Mouse (Mus musculus) T-helper 17 cell (primary cell): Measurements from ENCODE around the gene Slain1.

ENCODE experiments used
- in situ Hi-C, 2 experiments: fragments of 300-600 bp; cut with MboI, MseI; formaldehyde crosslinking; loops; 1 replicate in 1 of 2; 2 replicates in 1 of 2; pipeline ENCODE4 v1.15.1; 2025; ENCODE audit warnings: high pct_unique_total_duplicates in 2 of 2

Slain1 gene

DNA sequence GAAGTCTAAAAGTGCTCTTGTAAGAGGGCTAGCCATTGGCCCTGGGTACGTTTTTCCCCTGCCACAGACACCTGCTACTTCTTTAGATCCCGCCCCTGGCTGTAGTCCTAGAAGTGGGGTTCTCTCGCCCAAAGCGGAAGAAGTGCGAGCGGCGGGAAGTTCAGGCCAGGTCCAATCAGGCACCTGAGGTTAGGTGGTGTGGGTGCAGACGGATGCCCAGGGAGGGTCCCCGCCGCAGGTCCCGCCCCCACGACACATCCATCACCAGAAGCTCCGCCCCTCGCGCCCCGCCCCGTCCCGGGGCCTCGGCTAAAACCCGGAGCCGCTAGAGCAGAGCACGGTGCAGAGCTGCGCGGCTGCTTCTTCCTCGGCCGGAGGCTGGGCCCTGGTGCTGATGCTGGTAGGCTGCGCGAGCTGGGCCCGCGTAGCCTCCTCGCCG lies at the start of gene Slain1:
TSS of gene Slain1 (plus strand) at position 333 of the 439 bp plus-strand sequence.
- in situ Hi-C loops, result loop anchor here (25.0 kb wide), 2 partner anchors 563 to 862 kb away; partner anchors contain the start of genes Fbxl3 (in 1 of the 2) and Rnf219 (in 1 of the 2)

DNA sequence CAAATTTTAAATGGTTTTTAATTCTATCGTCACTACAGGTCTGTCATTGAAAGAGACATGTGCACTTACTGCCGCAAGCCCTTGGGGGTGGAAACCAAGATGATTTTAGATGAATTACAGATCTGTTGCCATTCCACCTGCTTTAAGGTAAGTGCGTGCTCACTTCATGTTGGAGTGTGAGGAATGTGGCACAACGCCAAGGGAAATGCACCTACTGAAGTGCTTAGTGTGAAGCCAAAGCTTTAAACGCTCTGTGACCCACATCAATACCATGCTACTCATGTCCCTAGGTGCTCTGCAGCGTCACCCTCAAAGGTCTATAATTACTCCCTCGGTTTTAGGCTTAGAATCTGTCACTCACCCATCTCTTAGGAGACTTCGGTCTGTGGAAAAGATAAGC lies 42.0 kb upstream of the Slain1 start:
- in situ Hi-C loops, result no loop called here

DNA sequence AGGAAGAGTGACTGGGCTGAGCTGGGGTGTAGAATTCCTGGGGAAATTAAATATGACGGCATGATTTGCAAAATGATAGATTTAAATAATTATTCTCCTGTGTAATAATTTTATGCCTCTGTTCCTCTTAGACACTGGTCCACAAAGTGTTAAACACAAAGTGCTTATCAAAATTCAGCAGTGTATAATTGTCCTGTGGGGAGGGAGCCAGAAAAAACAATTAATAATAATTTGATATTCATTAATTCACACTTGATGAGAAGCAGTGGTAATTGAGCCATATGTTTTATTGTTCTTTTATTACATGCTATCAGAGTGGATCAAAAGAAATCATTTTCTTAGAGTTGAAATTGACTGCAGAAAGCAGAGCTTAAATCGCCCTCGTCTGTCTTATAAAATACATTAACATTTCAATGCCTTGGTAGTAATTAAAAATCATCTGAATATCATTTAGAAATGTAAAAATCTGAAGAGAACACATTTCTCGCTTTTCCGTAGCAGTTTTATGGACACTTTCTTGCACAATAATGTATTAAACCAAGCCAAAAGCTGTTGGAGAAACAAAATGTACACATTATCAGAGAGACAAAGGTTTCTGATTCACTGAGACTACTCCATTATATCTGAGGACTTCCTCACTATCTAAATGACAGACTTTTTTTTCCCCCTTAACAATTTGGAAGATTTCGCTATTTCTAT lies 36.3 kb upstream of the Slain1 start:
- in situ Hi-C loops, result no loop called here

DNA sequence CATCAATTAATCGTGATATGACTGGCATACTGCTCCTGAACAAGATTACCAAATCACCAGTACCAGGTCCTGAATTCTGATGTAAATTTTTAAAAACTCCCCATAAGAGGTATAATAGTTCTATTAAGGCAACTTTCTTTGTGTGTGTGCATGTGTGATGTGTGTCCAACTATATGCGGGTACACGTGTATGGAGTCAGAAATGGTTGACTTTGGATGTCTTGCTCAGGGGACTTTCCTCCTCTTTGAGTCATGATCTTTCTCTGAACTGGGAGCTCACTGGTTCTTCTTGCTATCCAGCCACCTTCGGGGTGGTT lies 35.8 kb upstream of the Slain1 start:
- in situ Hi-C loops, result no loop called here

DNA sequence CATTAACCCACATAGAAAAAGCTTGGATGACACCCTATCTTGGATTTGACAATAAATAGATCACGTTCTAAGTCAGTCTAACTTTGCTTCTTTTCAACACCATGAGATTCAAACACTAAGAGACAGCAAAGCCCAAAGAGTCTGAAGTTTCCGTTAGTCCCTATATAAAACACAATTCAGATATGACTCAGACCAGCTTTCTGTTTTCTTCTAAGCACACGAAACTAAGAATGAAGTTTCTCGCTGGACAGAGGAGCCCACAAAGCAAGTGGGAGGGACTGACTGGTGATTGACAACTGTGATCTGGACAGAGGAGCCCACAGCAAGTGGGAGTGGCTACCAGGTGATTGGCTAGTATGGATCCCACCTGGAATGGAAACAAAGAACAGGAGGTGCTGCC lies 30.3 kb upstream of the Slain1 start:
- in situ Hi-C loops, result loop anchor here (5.0 kb wide), 3 partner anchors 48 to 223 kb away; partner anchors contain the start of gene Ednrb (in 1 of the 2)

DNA sequence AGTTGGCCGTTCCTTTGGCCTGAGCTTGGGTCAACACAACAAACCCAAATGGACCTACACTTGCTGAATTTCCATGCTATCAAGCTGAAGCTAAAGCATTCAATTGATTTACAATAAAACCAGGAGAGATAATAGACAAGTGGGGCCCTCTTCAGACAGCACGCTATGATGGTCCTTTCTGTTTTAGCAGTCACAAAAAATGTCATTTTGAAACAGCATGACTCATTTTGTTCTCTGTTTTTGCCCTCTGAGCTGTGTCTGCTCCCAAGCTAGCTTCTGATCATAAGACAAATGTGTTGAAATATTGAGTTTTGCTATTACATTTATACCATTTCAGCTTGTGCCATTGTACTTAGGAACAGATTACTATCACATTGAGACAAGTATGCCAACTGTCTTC lies 28.8 kb upstream of the Slain1 start:
- in situ Hi-C loops, result loop anchor here in 1 of 2 experiments (5.0 kb wide), 2 partner anchors 46 to 54 kb away; no protein-coding TSS in a partner anchor

DNA sequence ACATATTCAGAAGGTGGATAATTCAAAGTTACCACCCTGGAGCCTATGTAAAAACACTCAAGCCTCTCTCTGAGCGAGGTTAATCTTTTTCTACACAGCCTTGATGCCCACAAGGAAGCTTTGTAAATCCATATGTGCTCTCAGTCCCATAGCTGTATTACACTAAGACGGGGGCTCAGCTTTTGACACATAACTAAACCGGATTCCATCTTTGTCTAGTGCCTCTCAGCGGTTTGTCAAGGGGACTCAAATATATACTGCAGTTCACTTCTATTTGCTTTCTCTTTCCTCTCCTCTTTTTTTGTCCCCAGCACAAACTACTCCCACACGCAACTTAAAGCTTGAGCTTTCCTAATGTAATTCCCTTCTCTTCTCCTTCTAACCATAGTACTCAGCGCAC lies 23.9 kb upstream of the Slain1 start:
- in situ Hi-C loops, result loop anchor here (5.0 kb wide), 2 partner anchors 76 to 159 kb away; no protein-coding TSS in a partner anchor

DNA sequence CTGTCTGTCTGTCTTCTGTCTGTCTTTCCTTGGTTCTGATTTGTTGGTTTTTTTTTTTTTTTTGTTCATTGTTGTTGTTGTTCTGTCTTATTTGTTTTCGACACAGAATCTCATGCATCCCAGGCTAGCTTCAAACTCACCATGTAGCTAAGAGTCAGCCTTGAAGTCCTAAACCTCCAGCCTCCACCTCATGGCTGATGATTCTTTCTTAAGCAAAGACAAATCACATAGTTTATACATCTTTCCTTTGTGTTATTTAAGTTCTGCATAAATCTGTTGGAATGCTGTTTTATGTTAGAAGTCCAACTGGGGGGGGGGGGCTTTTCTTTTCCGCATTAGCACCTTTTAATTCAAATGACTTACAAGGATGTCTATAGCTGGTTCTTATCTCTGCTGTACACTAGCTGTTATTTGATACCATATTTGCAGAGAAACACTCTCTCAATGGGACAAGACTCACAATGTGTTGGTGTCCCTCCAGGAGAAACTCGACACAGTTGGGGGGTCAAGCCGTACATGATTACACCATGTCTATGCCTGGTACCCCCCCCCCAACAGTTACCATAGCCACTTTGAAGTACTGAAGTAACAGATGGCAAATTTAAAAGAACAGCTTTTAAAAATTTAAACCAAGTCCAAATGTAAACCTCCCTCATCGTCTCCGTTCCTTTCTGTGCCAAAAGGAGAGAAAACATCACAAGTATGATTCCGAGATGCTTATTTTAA lies 20.2 kb upstream of the Slain1 start:
- in situ Hi-C loops, result loop anchor here (5.0 kb wide), 2 partner anchors 72 to 163 kb away; no protein-coding TSS in a partner anchor

DNA sequence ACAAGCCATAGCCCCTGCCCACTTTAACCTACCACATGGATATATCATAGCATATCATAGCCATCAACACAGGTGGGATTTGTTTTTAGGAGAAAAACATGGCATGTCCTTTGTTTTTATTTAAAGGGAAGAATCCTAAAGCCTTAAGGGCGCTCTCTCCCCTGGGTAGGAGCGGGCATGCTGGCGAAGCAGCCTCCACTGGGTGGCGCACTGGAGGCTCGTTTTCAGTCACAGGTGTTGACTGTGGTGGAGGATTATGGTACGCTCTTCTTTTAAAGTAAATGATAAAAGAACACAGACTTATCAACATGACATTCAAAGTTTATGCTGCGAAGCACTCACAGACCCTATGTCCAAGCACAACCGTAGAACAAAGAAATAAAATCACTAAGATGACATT lies 19.5 kb upstream of the Slain1 start:
- in situ Hi-C loops, result no loop called here

DNA sequence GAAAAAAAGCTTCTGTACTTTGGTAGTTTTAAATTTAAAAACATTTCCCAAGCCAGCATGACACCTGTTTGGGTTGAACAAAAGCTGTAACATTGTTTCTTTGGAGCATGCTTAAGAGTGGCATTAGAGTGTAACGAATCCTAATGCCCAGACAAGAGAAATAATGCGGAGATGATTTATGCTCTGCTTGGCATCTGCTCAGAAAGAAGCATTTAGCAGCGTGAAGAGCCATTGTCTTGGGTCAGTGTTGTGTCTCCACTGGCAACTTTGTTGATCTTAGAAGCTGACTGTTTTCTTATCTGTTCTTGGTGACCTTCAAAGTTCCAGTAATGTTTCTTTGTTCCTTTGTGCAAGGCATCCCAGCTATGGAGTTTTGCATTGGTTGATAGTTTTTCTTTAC lies 6.1 kb upstream of the Slain1 start:
- in situ Hi-C loops, result no loop called here

DNA sequence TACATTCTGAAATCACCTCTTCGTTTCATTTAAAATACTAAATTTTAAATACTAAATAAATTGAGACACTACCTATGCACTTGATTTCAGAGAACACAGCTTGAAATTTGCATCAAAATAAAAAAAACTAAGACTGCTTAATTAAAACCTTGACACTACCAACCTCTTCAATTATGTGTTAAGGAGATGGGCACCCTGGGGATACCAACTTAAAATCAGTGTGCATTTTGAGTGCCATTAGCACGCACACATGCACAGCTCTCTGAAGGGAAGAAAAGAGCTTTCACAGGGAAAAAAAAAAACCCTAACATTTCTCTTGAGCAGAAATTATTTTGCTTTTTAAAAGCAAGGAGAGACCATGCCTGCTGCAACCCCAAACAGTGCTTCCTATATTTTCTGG lies 2.0 kb upstream of the Slain1 start:
- in situ Hi-C loops, result no loop called here

DNA sequence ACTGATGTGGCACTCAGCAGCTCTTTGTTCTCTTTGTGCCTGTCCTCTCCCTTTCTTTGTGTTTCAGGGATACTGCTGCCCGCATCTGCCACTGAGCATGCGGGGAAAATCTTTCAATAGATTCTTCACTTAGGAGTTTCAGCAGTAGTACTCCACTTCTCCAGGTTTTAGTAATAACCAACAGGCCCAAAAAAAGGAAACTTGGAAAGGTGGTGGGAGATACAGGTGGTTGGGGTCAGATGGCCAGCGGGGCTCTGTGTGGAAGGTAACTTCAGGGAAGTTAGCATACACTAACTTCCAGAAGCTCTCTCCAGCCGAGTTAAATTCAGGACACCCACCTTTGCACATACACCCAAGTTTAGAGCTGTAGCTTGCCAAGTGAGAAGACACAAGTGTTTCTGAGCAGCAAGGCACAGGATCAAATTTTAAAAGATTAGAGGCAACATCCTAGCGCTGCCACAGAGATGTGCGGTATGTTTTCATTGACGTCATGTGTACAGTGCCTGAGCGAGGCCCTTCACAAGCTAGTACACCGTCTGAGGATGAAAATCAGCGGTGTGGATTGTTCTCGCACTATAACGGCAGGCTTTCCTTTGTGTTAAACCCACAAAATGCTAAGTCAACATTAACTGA lies 1.3 kb upstream of the Slain1 start:
- in situ Hi-C loops, result no loop called here

DNA sequence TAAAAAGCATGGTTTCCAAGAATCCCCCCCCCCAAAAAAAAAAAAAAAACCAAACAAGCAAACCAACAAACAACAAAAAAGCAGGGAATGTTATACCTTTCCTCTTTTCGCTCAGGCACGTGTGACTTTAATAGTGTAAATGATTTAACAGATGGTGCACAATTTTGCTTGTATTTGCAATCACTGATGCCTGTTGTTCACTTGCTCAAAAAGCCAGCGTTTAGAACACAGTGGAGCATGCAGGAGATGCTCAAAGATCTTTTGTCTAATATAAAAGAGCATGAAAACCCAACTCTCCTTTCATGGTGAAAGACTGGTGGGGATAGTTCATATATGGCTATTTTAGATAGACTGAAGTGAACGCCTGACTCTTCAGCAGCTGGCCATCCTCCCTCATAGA lies 726 bp upstream of the Slain1 start:
- in situ Hi-C loops, result no loop called here

DNA sequence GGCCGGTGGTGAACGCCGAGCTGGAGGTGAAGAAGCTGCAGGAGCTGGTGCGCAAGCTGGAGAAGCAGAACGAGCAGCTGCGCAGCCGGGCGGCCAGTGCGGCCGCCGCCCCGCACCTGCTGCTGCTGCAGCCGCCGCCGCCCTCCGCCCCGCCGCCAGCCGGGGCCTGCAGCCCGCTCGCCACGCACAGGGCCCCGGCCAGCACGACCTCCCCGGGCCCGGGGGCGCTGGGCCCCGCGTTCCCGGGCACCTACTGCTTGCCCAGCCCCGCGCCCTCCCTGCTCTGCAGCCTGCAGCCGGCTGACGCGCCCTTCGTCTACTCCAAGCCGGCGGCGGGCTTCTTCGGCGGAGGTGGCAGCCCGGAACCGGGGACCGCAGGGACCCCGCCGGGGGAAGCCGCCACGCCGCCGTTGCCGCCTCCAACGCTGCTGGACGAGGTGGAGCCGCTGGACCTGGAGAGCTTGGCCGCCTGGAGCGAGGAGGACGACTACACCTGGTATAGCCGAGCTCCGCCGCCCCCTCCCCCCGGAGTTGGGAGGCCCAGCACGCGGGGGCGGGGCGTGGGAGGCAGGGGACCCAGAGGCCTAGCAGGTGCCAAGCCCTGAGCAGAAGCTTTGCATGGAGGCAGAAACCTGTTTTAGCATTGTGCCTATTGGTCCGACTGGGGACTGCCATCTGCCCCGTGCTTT lies 529 bp downstream of the Slain1 start:
- in situ Hi-C loops, result loop anchor here (25.0 kb wide), 2 partner anchors 563 to 862 kb away; partner anchors contain the start of genes Fbxl3 (in 1 of the 2) and Rnf219 (in 1 of the 2)

DNA sequence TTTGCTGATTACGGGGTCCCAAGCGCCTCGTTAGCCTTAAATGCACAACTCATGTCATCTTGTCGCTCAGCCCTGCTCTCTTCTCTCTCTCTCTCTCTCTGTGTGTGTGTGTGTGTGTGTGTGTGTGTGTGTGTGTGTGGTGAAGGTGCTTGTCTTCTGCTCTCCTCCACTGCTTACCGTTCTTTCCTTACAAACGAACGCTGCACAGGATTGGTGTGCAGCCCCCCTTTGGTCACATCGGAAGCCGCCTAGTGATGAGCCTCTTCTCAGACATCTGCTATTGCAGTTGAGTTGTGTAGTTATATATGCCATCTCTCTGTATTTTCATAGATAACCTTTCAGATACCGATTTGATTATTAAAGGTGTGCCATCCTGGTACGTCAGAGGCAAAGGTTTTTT lies 1.1 kb downstream of the Slain1 start:
- in situ Hi-C loops, result loop anchor here (25.0 kb wide), 2 partner anchors 564 to 861 kb away; partner anchors contain the start of genes Fbxl3 (in 1 of the 2) and Rnf219 (in 1 of the 2)

DNA sequence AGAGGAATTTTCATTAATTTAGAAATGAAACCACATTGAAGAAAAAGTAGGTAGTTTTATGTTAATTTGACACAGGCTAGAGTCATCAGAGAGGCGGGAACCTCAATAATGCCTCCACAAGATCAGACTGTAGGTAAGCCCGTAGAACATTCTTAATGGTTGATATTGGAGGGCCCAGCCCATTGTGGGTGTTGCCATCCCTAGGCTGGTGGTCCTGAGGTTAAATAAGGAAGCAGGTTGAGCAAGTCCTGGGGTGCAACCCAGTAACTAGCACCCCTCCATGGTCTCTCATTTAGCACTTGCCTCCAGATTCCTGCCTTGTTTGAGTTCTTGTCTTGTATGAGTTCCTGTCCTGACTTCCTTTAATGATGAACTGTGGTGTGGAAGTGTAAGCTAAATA lies 1.5 kb downstream of the Slain1 start:
- in situ Hi-C loops, result loop anchor here (25.0 kb wide), 2 partner anchors 564 to 861 kb away; partner anchors contain the start of genes Fbxl3 (in 1 of the 2) and Rnf219 (in 1 of the 2)

DNA sequence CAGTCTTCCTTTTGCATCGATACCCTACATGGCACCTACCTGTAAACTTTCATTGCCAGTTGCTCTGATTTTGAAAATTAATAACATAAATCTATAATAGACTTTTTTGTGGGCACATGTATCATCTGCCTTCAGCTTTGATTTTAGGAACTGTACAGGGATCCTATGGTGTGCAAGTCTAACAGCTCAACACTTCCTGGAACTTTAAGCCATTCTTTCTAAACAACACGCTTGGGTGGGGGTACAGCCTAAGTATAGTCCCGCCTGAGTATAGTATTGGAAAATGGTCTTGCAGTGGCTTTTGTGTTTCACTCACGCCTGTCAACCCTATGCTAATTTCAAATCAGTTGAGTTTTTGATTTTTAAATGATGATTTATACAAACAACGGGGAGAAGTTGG lies 2.5 kb downstream of the Slain1 start:
- in situ Hi-C loops, result loop anchor here (25.0 kb wide), 2 partner anchors 565 to 860 kb away; partner anchors contain the start of genes Fbxl3 (in 1 of the 2) and Rnf219 (in 1 of the 2)

DNA sequence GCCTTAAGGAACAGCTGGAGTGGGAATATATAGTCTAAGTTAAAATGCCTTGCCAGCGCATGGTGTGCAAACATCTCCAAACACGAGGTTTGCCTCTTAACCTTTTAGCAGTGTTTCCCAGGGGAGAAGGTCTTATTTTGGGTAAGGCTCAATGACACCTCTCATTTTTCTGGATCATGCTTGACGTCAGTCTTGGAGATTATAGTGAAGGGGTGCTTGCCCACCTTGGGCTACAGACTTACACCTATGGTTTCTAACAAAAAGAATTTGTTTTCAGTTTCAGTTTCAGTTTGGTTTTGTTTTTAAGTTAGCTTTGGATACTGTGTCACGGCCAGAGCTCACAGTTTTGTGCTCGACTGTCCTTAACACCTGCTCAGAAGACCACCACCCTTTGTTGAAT lies 3.8 kb downstream of the Slain1 start:
- in situ Hi-C loops, result loop anchor here (25.0 kb wide), 2 partner anchors 566 to 859 kb away; partner anchors contain the start of genes Fbxl3 (in 1 of the 2) and Rnf219 (in 1 of the 2)

DNA sequence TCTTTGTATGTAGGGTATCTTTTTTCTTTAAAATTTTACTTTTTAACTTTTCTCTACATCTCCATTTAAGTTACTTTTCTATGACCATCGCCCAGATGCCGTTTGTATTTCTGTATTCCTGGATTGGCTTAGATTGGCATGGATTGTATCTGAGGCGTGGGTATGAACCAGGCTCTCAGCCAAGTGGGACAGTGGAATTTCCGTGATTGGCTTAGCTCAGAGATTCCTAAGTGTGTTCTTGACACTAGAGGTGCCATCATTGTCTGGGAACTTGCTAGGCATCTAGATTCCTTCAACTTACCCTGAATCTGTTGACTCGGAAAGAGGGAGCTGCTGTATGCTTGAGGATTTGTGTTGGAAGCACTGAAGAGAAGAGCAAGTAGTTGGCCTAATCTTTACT lies 5.4 kb downstream of the Slain1 start:
- in situ Hi-C loops, result loop anchor here (25.0 kb wide), 2 partner anchors 568 to 857 kb away; partner anchors contain the start of genes Fbxl3 (in 1 of the 2) and Rnf219 (in 1 of the 2)

DNA sequence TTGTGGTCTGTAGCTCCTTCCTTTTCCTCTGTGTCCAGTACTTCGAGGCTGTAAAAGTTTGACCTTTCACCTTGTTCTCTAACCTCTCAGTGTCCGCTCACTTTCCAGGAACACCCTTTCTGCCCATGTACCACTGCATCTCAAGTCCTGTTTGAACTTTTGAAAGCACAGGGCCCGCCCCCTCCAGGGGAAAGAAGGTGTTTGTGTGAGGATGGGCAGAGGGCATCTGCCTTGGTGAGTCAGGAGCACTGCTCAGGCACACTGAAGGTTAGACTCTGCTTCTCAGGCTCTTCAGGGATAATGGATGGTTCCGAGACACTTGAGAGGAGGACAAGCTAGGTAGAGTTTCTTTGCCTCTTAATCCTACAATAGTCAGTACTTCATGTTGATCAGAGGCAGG lies 7.8 kb downstream of the Slain1 start:
- in situ Hi-C loops, result loop anchor here (25.0 kb wide), 2 partner anchors 571 to 854 kb away; partner anchors contain the start of genes Fbxl3 (in 1 of the 2) and Rnf219 (in 1 of the 2)

DNA sequence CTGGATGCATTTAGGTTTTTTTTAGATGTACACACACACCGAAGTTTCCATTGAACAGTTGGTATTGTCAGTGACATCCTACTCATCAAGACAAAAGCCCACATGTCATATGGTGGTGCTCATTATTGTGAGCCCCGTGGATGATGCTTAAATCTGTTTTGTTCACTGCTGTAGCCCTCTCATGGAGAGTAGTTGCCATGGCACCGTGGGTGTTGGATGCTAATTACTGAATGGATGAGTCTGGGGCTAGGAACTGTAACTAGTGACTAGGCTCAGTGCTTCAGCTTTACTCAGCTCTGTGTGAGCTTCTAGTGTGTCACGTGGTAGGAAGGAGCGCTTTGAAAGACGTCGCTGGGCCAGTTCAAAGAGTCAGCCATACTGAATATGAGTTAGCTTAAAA lies 13.0 kb downstream of the Slain1 start:
- in situ Hi-C loops, result loop anchor here (25.0 kb wide), 2 partner anchors 576 to 849 kb away; partner anchors contain the start of genes Fbxl3 (in 1 of the 2) and Rnf219 (in 1 of the 2)
